Mouse (Mus musculus): ENCODE data around the gene Ptch1. TPM values are rescaled to one million over a fixed set of nuclear protein-coding genes. Genes with fewer than 3 reads are reported as not detected.

The Ptch1 gene
- total and polyA plus RNA-seq, 3 experiments = 7.5 to 79.0 (median 23.4) TPM

DNA sequence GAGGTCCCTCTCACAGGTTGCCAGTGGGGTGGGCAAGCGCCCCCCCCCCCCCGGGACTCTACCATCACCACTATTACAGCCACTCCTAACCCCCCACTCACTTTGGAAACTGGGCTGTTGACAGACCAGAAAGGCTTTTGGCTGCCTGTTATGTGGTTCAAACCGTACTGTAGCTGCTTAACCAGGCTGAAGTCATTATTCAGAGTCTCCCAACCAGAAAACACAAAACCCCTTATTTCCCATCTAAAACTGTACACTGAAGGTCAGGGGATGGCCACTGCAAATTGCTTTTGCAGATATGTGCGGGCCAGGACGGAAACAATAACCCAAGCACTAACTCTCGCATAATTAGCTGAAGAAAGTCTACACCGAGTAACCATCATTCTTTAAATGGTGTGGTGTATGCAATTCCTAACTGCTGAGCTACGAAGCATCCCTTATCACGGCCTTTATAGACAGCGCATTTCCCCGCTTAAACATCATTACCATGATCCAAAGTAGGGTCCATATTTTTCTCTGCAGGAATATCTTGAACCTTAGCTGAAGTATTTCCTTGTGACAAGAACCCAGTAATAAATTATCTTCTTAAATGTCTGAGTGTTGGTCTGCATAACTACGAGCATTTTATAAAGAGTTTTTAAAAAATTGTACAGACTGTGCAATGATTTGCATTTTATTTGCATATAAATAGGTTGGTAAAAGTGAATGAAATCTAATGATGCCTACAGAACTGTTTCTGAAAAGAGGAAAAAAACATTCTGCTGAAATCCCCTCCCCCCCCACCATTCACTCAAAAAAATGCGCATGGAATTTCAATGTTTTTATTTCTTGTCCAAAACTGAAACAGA lies 29.1 kb downstream of the Ptch1 start:
- Histone ChIP-seq H3K9me3 (replicated peaks; ENCODE audit: insufficient read depth, low read length) (no peaks in the 10 kb centered on the region), H3K79me2 (ENCODE audit: control insufficient read depth, insufficient read depth, low read length, poor library complexity) (peaks cover 5% of the 10 kb centered on the region), H3K27me3 (ENCODE audit: control insufficient read depth in 1 of 2, insufficient read depth in 2 of 2, low read length in 2 of 2) (no peaks in the 10 kb centered on the region), H3K36me3 (ENCODE audit: control insufficient read depth in 1 of 2, insufficient read depth in 2 of 2, low read length in 2 of 2) (peaks cover 0 to 43% of the 10 kb centered on the region in 2 experiments; a peak in 2 of 4 replicates), H3K4me3 (ENCODE audit: control insufficient read depth in 1 of 2, insufficient read depth in 1 of 2, low read depth in 2 of 2, low read length in 2 of 2) (no peak overlapping the region), H3K9ac (ENCODE audit: control insufficient read depth, low read depth, low read length, poor library complexity, severe bottlenecking) (no peak overlapping the region), H3K27ac (ENCODE audit: control insufficient read depth, low read depth, low read length) (no peak overlapping the region), H3K4me1 (ENCODE audit: control insufficient read depth in 1 of 2, insufficient read depth in 2 of 2, low read length in 2 of 2) (no peaks in the 10 kb centered on the region)
- TF ChIP-seq POLR2AphosphoS5 (IDR thresholded peaks at IDR 0.05; ENCODE audit: borderline replicate concordance, low read depth, low read length) = no peak
- no peak for TF ChIP-seq SMC3 (IDR thresholded peaks at IDR 0.05; ENCODE audit: low read depth, low read length)
- TF ChIP-seq USF1 (IDR thresholded peaks at IDR 0.05; ENCODE audit: low read depth, low read length) = no peak
- TF ChIP-seq RAD21 (IDR thresholded peaks at IDR 0.05; ENCODE audit: low read depth, low read length) = no peak
- no peak for TF ChIP-seq JUND (IDR thresholded peaks at IDR 0.05; ENCODE audit: low read depth, low read length)
- no peak for TF ChIP-seq USF2 (IDR thresholded peaks at IDR 0.05; ENCODE audit: borderline replicate concordance in 1 of 2, insufficient read depth in 1 of 2, low read depth in 1 of 2, low read length in 2 of 2)
- TF ChIP-seq MAFK (IDR thresholded peaks at IDR 0.05; ENCODE audit: borderline replicate concordance, low read depth, low read length) = no peak
- TF ChIP-seq ETS1 (IDR thresholded peaks at IDR 0.05; ENCODE audit: low read depth, low read length) = no peak
- TF ChIP-seq MYB (IDR thresholded peaks at IDR 0.05; ENCODE audit: low read depth, low read length) = no peak
- TF ChIP-seq ELF1 (IDR thresholded peaks at IDR 0.05; ENCODE audit: low read depth, low read length) = no peak
- TF ChIP-seq HCFC1 (IDR thresholded peaks at IDR 0.05; ENCODE audit: low read depth, low read length) = no peak
- TF ChIP-seq MYC (IDR thresholded peaks at IDR 0.05; ENCODE audit: low read depth, low read length) = no peak
- TF ChIP-seq E2F4 (IDR thresholded peaks at IDR 0.05; ENCODE audit: borderline replicate concordance, low read depth, low read length) = no peak
- TF ChIP-seq EP300 (IDR thresholded peaks at IDR 0.05; ENCODE audit: low read depth in 1 of 2, low read length in 2 of 2) = no peak
- TF ChIP-seq POLR2AphosphoS2 (IDR thresholded peaks at IDR 0.05; ENCODE audit: low read length) = no peak
- no peak for TF ChIP-seq ZMIZ1 (IDR thresholded peaks at IDR 0.05; ENCODE audit: low read depth, low read length)
- no peak for TF ChIP-seq KAT2A (conservative IDR thresholded peaks at IDR 0.05; ENCODE audit: low read depth, low read length)
- TF ChIP-seq CTCF (IDR thresholded peaks at IDR 0.05 in 2 of 3, conservative IDR thresholded peaks at IDR 0.05 in 1 of 3; ENCODE audit: control insufficient read depth in 1 of 3, insufficient read depth in 1 of 3, low read depth in 2 of 3, low read length in 3 of 3, poor library complexity in 1 of 3, severe bottlenecking in 1 of 3) = no peak
- TF ChIP-seq SIN3A (IDR thresholded peaks at IDR 0.05; ENCODE audit: low read length) = no peak
- no peak for DNase-seq (ENCODE audit: low read depth, low spot score)

DNA sequence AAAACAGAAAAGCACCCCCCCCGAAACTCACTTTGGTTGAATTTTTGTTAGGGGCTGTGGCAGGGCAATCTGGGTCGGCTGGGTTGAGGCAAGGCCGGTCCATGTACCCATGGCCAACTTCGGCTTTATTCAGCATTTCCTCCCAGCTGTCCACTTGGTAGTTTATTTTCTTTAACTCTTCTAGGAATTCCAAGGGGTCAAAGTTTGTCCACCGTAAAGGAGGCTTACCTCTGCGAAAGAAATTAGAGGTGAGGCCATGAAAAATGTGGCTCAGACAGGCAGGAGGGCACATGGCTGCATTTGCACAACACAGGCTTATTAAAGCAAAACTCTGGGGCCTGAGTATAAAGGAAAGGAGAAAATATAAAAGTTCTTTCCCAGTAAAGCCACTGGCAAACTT lies 29.9 kb downstream of the Ptch1 start:
- no peak for DNase-seq (ENCODE audit: low read depth, low spot score)
- peaks cover 0 to 43% of the 10 kb centered on the region in 2 experiments; a peak in 2 of 4 replicates for H3K36me3 ChIP-seq (ENCODE audit: control insufficient read depth in 1 of 2, insufficient read depth in 2 of 2, low read length in 2 of 2)

More for the DNA sequence above, 29.9 kb downstream of the Ptch1 start:
- no peaks in the 10 kb centered on the region; the same call in 1 of the 2 replicates for H3K79me2 ChIP-seq (ENCODE audit: control insufficient read depth, insufficient read depth, low read length, poor library complexity)
- H3K4me3 ChIP-seq (ENCODE audit: control insufficient read depth in 1 of 2, insufficient read depth in 1 of 2, low read depth in 2 of 2, low read length in 2 of 2) = no peak overlapping the region
- H3K9ac ChIP-seq (ENCODE audit: control insufficient read depth, low read depth, low read length, poor library complexity, severe bottlenecking) = no peak overlapping the region
- H3K9me3 ChIP-seq (replicated peaks; ENCODE audit: insufficient read depth, low read length) = no peaks in the 10 kb centered on the region
- no peaks in the 10 kb centered on the region for H3K27me3 ChIP-seq (ENCODE audit: control insufficient read depth in 1 of 2, insufficient read depth in 2 of 2, low read length in 2 of 2)
- TF ChIP-seq CHD2 (IDR thresholded peaks at IDR 0.05; ENCODE audit: low read length) (no peak), ZC3H11A (IDR thresholded peaks at IDR 0.05; ENCODE audit: low read depth, low read length) (no peak), E2F4 (IDR thresholded peaks at IDR 0.05; ENCODE audit: borderline replicate concordance, low read depth, low read length) (no peak), ETS1 (IDR thresholded peaks at IDR 0.05; ENCODE audit: low read depth, low read length) (no peak), BHLHE40 (IDR thresholded peaks at IDR 0.05; ENCODE audit: borderline replicate concordance, low read depth, low read length) (no peak), MAX (IDR thresholded peaks at IDR 0.05; ENCODE audit: low read length) (no peak), ZMIZ1 (IDR thresholded peaks at IDR 0.05; ENCODE audit: low read depth, low read length) (no peak), MXI1 (IDR thresholded peaks at IDR 0.05; ENCODE audit: low read depth, low read length) (no peak), ZKSCAN1 (IDR thresholded peaks at IDR 0.05; ENCODE audit: low read depth, low read length) (no peak), MYB (IDR thresholded peaks at IDR 0.05; ENCODE audit: low read depth, low read length) (no peak), KAT2A (conservative IDR thresholded peaks at IDR 0.05; ENCODE audit: low read depth, low read length) (no peak), POLR2AphosphoS2 (IDR thresholded peaks at IDR 0.05; ENCODE audit: low read length) (no peak), RCOR1 (IDR thresholded peaks at IDR 0.05; ENCODE audit: low read depth, low read length) (no peak), TAL1 (IDR thresholded peaks at IDR 0.05; ENCODE audit: low read length) (no peak), ELF1 (IDR thresholded peaks at IDR 0.05; ENCODE audit: low read depth, low read length) (no peak), USF1 (IDR thresholded peaks at IDR 0.05; ENCODE audit: low read depth, low read length) (no peak), HCFC1 (IDR thresholded peaks at IDR 0.05; ENCODE audit: low read depth, low read length) (no peak), USF2 (IDR thresholded peaks at IDR 0.05; ENCODE audit: borderline replicate concordance in 1 of 2, insufficient read depth in 1 of 2, low read depth in 1 of 2, low read length in 2 of 2) (no peak), POLR2A (IDR thresholded peaks at IDR 0.05; ENCODE audit: control insufficient read depth in 1 of 2, insufficient read depth in 1 of 2, low read depth in 1 of 2, low read length in 2 of 2, poor library complexity in 1 of 2) (no peak), TBP (IDR thresholded peaks at IDR 0.05; ENCODE audit: low read depth, low read length) (no peak)
- no peaks in the 10 kb centered on the region for H3K4me1 ChIP-seq (ENCODE audit: control insufficient read depth in 1 of 2, insufficient read depth in 2 of 2, low read length in 2 of 2)
- no peak overlapping the region for H3K27ac ChIP-seq (ENCODE audit: control insufficient read depth, low read depth, low read length)
